Mouse (Mus musculus) spleen, postnatal 14 days (tissue): ENCODE measurements around the gene Men1.
A peak's percentile ranks its signal among the peaks of the same experiment; 100 is the strongest.
"Not testable (repeated sequence)": the region's sequence is repeated elsewhere in the genome, so short reads cannot be mapped to it uniquely, and the experiment has no call there.

Experiments
- DNase-seq, 2 experiments: peaks; one replicate each; pipeline ENCODE4 v3.0.0; 2021 to 2022; ENCODE audit warnings: low spot score in 2 of 2

Men1 gene

DNA sequence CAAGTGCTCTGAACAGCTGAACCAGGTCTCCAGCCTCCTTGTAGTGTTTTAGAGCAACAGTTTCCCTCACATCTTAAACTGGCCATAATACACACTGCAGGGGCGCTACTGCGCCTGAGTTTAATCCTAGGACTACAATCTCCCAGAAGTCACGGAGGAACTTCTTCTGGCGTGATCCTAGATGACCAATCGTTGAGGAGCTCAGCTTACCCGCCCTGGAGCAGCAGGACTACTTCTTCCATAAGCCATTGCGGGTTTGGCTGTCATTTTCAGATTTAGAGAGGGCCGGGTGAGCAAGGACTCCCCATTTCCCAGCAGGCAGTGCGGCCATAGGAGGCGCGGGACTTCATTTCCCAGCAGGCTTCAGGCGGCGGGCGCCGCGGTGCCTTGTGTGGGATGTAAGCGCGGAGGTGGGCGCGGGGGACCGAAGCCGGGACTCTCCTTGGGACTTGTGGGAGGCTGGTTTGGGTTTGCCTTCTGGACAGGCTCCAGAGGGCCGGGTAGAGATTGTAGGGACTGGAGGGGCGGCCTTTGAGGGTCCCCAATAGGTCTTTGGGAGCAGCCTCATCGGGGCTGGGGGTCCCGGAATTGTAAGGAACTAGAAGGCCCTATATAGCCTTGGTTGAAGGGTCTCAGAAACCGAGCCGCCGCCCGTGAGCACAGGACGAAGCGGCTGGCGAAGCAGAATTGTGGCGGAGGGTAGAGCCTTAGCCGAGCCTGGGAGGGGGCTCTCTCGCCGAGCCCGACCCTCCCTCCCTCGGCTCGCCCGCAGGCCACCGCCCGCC is at the start of gene Men1:
Men1 (plus strand) TSS at position 307 of the 785 bp plus-strand sequence.
- DNase-seq = peak; percentile 79 to 84

DNA sequence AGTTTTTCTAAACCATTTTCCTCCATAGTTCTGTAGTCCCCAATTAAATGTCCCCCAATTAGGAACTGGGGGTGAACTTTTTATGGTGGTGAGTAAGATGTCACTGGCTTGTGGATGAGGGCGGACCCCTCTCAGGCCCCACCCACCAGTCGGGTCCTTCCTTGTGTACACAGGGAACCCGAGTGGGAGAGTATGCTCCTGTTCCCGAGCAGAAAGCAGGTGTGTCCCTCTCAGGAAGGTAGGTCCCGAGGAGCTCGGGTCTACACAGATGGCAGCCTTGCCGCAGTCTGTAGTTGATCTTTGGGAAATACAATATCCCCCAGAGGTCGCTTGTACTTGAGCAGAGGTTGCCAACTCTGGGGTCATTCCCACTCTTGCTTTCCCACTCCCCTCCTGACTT is 49.6 kb upstream of the Men1 start:
- no peak for DNase-seq

DNA sequence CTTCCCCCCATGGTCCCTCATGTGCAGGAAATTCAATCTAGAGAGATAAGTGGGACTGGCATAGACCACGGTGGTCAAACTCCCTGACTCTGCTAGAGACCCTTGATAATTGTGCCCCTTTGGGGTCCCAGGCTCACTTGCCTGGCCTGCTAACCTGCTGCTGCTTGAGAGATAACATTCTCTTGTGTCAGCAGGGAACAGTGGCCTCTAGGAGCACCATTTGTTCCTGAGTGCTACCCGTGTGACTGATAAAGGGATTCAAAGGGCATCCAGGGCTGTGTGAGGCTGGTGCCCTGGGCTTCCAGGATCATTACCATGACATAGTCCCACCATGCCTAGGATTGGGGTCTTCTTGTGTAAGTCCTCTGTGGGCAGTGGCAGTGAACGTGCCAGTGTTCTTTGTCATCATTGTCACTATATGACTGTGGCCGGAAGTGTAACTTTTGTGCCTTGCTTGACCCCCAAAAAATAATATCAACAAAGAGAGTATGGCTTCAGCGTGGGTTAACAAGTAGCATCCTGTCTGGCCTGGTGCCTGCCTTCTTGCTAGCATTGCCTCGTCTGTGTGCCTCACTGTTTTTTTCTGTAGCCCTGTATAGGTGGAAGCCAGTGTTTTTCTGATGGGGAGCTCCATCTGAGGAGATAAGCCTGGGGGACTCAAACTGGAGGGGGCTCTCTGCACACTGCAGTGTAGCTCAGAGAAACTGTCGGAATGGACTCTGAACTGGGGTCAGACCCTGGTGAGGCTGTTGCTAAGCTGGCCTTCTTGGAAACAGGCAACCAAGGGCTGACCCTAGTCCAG is 48.9 kb upstream of the Men1 start:
- no peak for DNase-seq

GRCm38 (mm10) chr19:6286434-6287401 is 48.1 kb upstream of the Men1 start:
- no peak for DNase-seq

GRCm38 (mm10) chr19:6288236-6288894 is 46.4 kb upstream of the Men1 start:
- DNase-seq = no peak

- DNase-seq = no peak
These were observed 45.0 kb upstream of the Men1 start for GRCm38 (mm10) chr19:6289696-6290238.

DNA sequence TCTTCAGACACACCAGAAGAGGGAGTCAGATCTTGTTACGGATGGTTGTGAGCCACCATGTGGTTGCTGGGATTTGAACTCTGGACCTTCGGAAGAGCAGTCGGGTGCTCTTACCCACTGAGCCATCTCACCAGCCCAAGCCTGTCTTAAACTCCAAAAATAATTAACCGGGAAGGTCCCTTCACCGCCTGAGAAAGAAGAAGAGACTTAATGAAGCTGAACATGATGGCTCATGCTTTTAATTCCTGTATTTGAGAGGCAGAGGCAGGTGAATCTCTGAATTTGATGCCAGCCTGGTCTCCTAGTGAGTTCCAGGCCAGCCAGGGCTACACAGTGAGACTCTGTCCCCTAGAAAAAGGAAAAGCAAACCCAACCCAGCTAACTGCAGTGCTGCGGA is 44.1 kb upstream of the Men1 start:
- not testable (repeated sequence) for DNase-seq

- DNase-seq = no peak
These were observed 43.5 kb upstream of the Men1 start for GRCm38 (mm10) chr19:6291117-6291781.

GRCm38 (mm10) chr19:6292262-6292661 is 42.5 kb upstream of the Men1 start:
- no peak for DNase-seq

GRCm38 (mm10) chr19:6294301-6294700 is 40.5 kb upstream of the Men1 start:
- no peak for DNase-seq

DNA sequence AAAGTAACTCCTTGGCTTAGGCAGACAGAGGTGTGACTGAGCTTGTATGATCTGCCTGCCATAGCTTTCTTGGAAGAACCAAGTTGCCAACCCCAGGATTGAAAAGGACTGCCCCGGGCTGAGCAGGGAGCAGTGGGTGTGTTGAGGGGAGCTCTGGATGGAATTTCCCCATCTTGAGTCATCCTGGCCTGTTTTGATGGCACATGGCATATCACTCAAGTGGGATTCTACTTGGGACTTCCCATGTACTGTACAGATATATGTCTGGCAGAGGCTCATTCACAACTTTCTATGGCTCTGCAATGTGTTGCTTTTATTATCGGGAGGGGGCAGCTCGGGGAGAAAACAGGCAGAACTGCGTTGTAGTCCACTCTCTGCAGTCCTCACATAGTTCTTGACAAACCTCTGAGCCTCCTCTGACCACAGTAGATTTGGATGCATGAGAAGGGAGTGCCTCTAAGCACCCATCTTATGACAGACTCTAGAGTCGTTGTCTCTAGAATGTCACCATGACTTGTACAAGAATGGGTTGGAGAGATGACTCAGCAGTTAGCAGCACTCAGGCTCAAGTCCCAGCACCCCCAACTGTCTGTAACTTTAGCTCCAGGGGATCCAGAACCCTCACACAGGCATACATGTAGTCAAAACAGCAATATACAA is 38.1 kb upstream of the Men1 start:
- no peak for DNase-seq

- no peak for DNase-seq
These were observed 37.1 kb upstream of the Men1 start for GRCm38 (mm10) chr19:6297641-6298040.

DNA sequence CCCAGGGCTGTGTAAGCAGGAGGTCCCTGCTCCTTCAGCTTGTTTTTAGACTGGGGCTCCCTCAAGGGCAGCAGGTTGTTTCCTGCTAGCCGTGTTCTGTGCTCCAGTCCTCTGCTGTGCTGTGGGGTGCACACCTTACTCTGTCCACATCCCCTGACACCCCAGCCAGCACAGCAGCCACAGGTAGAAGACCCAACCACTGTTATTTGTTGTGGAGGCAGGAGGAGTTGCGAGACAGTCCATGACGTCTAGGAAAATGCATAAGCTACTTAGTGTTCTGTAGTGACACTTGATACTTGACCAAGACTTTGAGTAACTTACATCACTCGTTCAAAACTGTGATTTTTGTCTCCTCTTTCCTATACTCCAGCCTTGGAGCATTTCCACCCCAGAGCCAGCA is 35.8 kb upstream of the Men1 start:
- DNase-seq = no peak

DNA sequence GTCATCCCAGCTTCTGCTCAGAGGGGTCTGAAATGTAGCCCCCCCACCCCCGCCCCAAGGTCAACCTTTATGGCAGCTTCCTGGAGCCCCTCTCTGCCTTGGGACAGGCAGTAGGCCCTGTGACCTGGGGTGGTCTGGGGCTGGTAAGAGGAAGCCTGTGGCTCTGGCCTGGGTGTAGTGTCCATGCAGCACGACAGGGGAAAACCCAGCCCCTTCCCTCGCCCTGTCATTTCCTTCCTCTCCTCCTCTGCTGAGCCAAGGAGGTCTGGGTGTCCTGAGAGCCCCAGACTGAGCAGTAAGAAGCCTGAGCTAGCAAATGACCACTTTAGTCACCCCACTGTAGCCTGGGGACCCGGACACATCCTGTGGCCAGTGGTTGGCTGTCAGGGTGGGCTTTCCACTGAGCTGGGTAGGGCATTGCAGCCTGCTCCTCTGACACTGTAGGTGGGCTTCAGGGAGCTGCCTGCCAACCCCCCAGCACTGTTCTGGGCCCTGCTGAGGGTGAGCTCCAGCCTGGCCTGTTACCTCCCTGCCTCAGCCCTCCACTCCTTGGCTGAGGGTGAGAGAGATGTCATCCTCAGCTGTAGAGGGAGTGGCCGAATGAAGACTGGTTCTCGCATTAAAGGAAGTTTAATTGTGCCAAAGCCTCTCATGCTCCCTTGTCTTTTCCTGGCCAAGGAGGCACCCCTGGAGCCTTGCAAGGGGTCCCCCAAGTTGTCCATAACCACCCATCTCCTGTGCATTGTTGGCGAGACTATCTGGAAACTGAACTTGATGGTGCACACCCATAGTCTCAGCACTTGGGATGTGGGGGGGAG is 35.1 kb upstream of the Men1 start:
- no peak for DNase-seq

- peak in 1 of 2 experiments; percentile 47 for DNase-seq
These were observed 34.4 kb upstream of the Men1 start for GRCm38 (mm10) chr19:6300402-6300841.

DNA sequence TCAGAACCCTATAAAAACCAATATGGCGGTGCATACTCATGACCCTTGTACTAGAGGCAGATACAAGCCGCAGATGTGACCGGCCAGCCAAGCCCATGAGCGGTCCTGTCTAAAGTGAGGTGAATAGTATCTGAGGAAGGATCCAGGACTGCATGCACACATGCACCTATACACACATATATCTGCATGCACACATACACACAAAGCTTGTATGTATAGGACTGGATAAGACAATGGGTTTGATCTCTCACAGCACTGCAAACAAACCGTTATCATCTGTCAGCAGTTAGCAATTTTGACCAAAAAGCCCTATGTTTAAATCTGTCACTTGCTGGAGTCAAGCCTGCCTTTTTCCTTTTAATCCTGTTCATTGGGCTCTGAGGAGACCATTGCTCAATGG is 32.7 kb upstream of the Men1 start:
- DNase-seq = no peak

- DNase-seq = no peak
These were observed 32.3 kb upstream of the Men1 start for GRCm38 (mm10) chr19:6302522-6302921.

DNA sequence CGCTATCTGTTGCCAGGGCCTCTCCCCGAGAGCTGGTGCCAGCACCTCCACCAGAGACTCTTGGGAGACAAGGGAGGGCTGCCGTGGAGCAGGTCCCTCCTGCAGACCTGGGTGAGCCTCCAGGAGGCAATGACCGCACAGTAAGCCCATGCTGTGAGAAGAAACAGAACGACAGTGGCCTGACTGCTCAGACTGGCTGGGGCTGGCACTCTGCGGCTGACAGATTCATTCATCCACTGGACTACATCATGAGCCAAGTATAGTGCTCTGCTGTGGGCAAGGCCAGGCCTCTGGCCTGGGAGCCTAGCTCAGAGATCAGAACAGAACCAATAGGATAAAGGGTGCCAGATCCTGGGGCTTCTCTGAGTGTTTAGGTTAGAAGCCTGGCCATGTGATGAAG is 30.9 kb upstream of the Men1 start:
- no peak for DNase-seq
